Mouse (Mus musculus) myocyte (in vitro differentiated cells): Measurements from ENCODE around the gene Man1b1.

Source experiments
- CEBPB ChIP-seq: IDR thresholded peaks from 2 replicates; pipeline ENCODE4 v1.6.1; 2011; ENCODE audit warnings: mild to moderate bottlenecking, moderate library complexity; ENCODE audit not compliant: poor library complexity, insufficient read depth, severe bottlenecking
- E2F4 ChIP-seq: IDR thresholded peaks from one replicate; pipeline ENCODE4 v1.6.1; 2011; ENCODE audit warnings: mild to moderate bottlenecking, control low read depth, moderate library complexity; ENCODE audit not compliant: insufficient read depth
- MAX ChIP-seq: IDR thresholded peaks from one replicate; pipeline ENCODE4 v1.6.1; 2011; ENCODE audit warnings: low read depth, mild to moderate bottlenecking, control low read depth
- MYOD1 ChIP-seq, 3 experiments: IDR thresholded peaks; one replicate each; pipeline ENCODE4 v1.6.1; 2011; ENCODE audit warnings: control low read depth in 2 of 3, low read depth in 2 of 3, mild to moderate bottlenecking in 2 of 3, moderate library complexity in 1 of 3; ENCODE audit not compliant: insufficient read length in 2 of 3, control insufficient read depth in 1 of 3
- MYOG ChIP-seq, 3 experiments: IDR thresholded peaks; one replicate each; pipeline ENCODE4 v1.6.1; 2011; ENCODE audit warnings: control low read depth in 2 of 3, low read depth in 2 of 3, mild to moderate bottlenecking in 2 of 3; ENCODE audit not compliant: insufficient read length in 2 of 3, control insufficient read depth in 1 of 3, insufficient read depth in 1 of 3
- POLR2A ChIP-seq: IDR thresholded peaks from one replicate; pipeline ENCODE4 v1.6.1; 2011; ENCODE audit warnings: low read depth, mild to moderate bottlenecking, control low read depth, moderate library complexity; ENCODE audit not compliant: insufficient read length
- POLR2AphosphoS2 ChIP-seq: IDR thresholded peaks from one replicate; pipeline ENCODE4 v1.6.1; 2011; ENCODE audit warnings: low read depth, control low read depth; ENCODE audit not compliant: insufficient read length
- REST ChIP-seq: IDR thresholded peaks from one replicate; pipeline ENCODE4 v1.6.1; 2011; ENCODE audit warnings: mild to moderate bottlenecking, control low read depth, moderate library complexity; ENCODE audit not compliant: insufficient read depth, insufficient read length
- SRF ChIP-seq: IDR thresholded peaks from one replicate; pipeline ENCODE4 v1.6.1; 2011; ENCODE audit warnings: low read depth; ENCODE audit not compliant: control insufficient read depth, insufficient read length
- TCF12 ChIP-seq: IDR thresholded peaks from one replicate; pipeline ENCODE4 v1.6.1; 2011; ENCODE audit warnings: mild to moderate bottlenecking, control low read depth; ENCODE audit not compliant: poor library complexity, insufficient read depth, severe bottlenecking
- TCF3 ChIP-seq: IDR thresholded peaks from one replicate; pipeline ENCODE4 v1.6.1; 2011; ENCODE audit warnings: low read depth, control low read depth; ENCODE audit not compliant: insufficient read length
- USF1 ChIP-seq: IDR thresholded peaks from one replicate; pipeline ENCODE4 v1.6.1; 2011; ENCODE audit warnings: low read depth, mild to moderate bottlenecking, control low read depth, moderate library complexity

DNA sequence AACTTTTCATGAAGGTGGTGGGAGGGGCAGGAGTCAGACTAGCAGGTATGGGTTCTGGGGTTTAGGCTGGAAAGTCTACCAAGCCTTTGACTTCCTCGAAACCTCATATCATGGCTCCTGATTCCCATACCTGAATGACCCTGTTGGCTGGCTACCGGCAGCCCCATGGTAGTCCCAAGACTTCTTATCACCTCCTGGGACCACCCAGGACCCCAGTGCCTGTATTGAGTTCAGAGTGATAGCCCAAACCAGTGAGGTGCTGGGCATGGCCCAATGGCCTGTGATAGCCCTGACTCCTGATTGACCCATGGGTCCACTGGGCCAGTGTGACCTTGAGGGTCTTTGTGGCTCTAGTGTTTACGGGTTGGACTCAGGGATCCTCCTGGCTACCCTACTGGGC is 18.6 kb downstream of the Man1b1 start:
- TF ChIP-seq SRF (no peak), POLR2A (no peak), USF1 (no peak), REST (no peak), E2F4 (no peak), TCF12 (no peak), CEBPB (no peak), MYOG (IDR thresholded peaks at IDR 0.05; ENCODE audit: control insufficient read depth in 1 of 3, insufficient read depth in 1 of 3, insufficient read length in 2 of 3, low read depth in 2 of 3) (no peak), MAX (no peak), TCF3 (no peak), POLR2AphosphoS2 (no peak), MYOD1 (IDR thresholded peaks at IDR 0.05; ENCODE audit: control insufficient read depth in 1 of 3, insufficient read length in 2 of 3, low read depth in 2 of 3) (no peak)
